Mouse (Mus musculus) heart, adult 2 months (tissue): ENCODE measurements at regions not wholly inside any gene's neighbourhood (a gene's known extent, or its start where the extent isn't known, plus 50 kb on each side); places are given as distances from the start of the nearest gene placed in this dataset.
A peak's percentile ranks its signal among the peaks of the same experiment; 100 is the strongest.

Source experiments
- DNase-seq, 2 experiments: peaks; one replicate each; pipeline ENCODE4 v3.0.0; 2021
- H3K27ac ChIP-seq: fragments of 200-600 bp; 2 replicates; pipeline ENCODE4 v1.8.1; 2022
- H3K27me3 ChIP-seq: fragments of 200-500 bp; 2 replicates; pipeline ENCODE4 v1.6.1; 2012; ENCODE audit warnings: mild to moderate bottlenecking, low read length, inconsistent platforms, mixed read lengths; ENCODE audit not compliant: control insufficient read depth, insufficient read depth
- H3K36me3 ChIP-seq: fragments of 200-500 bp; 2 replicates; pipeline ENCODE4 v1.6.1; 2012; ENCODE audit warnings: low read length, inconsistent platforms; ENCODE audit not compliant: control insufficient read depth, insufficient read depth
- H3K4me1 ChIP-seq: fragments of 200-500 bp; 2 replicates; pipeline ENCODE4 v1.6.1; 2011; ENCODE audit warnings: low read length; ENCODE audit not compliant: control insufficient read depth, insufficient read depth
- H3K4me3 ChIP-seq: fragments of 200-600 bp; 2 replicates; pipeline ENCODE4 v1.8.1; 2022
- H3K79me2 ChIP-seq: fragments of 200-500 bp; replicated peaks from 2 replicates; pipeline ENCODE4 v1.6.1; 2012; ENCODE audit warnings: mild to moderate bottlenecking, inconsistent platforms, low read length, moderate library complexity, mixed read lengths; ENCODE audit not compliant: control insufficient read depth, insufficient read depth
- H3K9ac ChIP-seq: fragments of 200-500 bp; 2 replicates; pipeline ENCODE4 v1.6.1; 2012; ENCODE audit warnings: low read depth, mild to moderate bottlenecking, control low read depth, inconsistent platforms, low read length, mixed read lengths
- CTCF ChIP-seq: fragments of 200-600 bp; IDR thresholded peaks from 2 replicates; pipeline ENCODE4 v1.8.1; 2022; ENCODE audit warnings: antibody characterized with exemption, mild to moderate bottlenecking, moderate library complexity
- EP300 ChIP-seq: fragments of 200-500 bp; IDR thresholded peaks from 2 replicates; pipeline ENCODE4 v1.6.1; 2011; ENCODE audit warnings: low read depth, low read length, control low read depth; ENCODE audit not compliant: insufficient read depth
- POLR2A ChIP-seq: fragments of 200-500 bp; IDR thresholded peaks from 2 replicates; pipeline ENCODE4 v1.6.1; 2011; ENCODE audit warnings: mild to moderate bottlenecking, low read depth, low read length, control low read depth; ENCODE audit not compliant: insufficient read depth
- WGBS: fragments of 180-500 bp; shearing (Covaris S2); methylation state at CpG from one replicate; pipeline ENCODE4 v1.1.7; 2018; 5-methylcytosine and 5-hydroxymethylcytosine counted together
- intact Hi-C: fragments of 180-260 bp; cut with DNase I; formaldehyde crosslinking; loops from one replicate; pipeline ENCODE4 v1.15.1; 2025

DNA sequence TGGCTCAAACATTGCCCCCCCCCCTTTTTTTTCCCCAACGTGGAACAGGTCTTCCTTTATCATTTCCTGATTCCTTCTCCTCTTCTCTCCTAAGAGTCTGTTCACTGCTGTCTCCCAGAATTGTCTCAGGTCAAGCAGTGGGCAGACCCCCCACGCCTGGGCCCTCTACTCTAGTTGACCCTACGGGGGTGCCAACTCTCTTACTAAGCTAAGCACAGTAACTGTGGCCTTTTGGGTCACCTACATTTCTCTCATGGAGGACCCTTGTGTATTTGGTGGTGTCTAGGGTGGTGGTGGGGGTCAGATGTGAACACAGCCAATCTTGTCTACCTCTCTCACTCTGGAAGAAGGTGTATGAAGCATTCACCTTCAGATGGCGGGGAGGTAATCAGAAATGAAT, 64.8 kb upstream of the Elk3 start:
- Histone ChIP-seq H3K79me2 (no peaks in the 10 kb centered on the region), H3K27ac (peak overlapping the region; percentile 94), H3K9ac (no peak overlapping the region), H3K4me3 (no peak overlapping the region), H3K36me3 (no peaks in the 10 kb centered on the region), H3K4me1 (peaks cover 15% of the 10 kb centered on the region), H3K27me3 (no peaks in the 10 kb centered on the region)
- TF ChIP-seq POLR2A (no peak), CTCF (no peak), EP300 (no peak)
- DNase-seq: peak in 1 of 2 experiments; percentile 34
- 48% methylated on average over 4 of the region's 4 CpGs for WGBS
- intact Hi-C loops: loop anchor here (1.0 to 2.0 kb wide), 6 partner anchors 15 to 81 kb away; partner anchors contain the start of gene Elk3

- TF ChIP-seq EP300: peak; percentile 84; the same call in 1 of the 2 replicates
- TF ChIP-seq POLR2A: no peak
- H3K9ac ChIP-seq: peak overlapping the region; percentile 8; the same call in 1 of the 2 replicates
- no peak overlapping the region for H3K4me3 ChIP-seq
- DNase-seq: peak; percentile 41 to 60
- peak overlapping the region; percentile 94 for H3K27ac ChIP-seq
- peaks cover 15% of the 10 kb centered on the region for H3K4me1 ChIP-seq
- no peaks in the 10 kb centered on the region for H3K36me3 ChIP-seq
- intact Hi-C loops: loop anchor here (1.0 to 2.0 kb wide), 2 partner anchors 14 to 40 kb away; no protein-coding TSS in a partner anchor
- no peaks in the 10 kb centered on the region for H3K27me3 ChIP-seq
- WGBS: 43% methylated on average over 7 of the region's 7 CpGs
- no peaks in the 10 kb centered on the region for H3K79me2 ChIP-seq
Observed at GRCm38 (mm10) chr10:93376457-93376941, 65.6 kb upstream of the Elk3 start.

DNA sequence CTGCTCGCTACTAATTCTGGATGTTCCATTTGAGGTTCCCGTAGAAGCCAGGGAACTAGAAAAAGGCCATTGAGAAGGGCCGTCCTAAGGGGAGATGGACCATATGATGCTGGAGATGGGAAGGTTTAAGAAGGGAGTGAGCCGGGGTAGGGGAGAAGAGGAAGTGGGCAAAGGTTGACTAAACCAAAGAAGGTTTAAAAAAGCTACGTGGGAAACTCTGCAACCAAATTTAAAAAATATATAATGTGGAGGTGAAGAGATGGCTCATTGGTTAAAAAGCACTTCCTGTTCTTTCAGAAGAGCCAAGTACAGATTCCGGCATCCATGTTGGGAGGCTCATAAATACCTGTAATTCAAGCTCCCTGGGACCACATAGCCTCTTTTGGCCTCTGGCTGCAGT, 63.9 kb upstream of the Lta4h start:
- TF ChIP-seq CTCF: no peak
- no peak for TF ChIP-seq POLR2A
- H3K79me2 ChIP-seq: no peaks in the 10 kb centered on the region
- DNase-seq: peak in 1 of 2 experiments; percentile 5
- intact Hi-C loops: no loop called here
- no peak overlapping the region for H3K4me3 ChIP-seq
- no peak overlapping the region for H3K9ac ChIP-seq
- H3K27ac ChIP-seq: no peak overlapping the region
- WGBS: 92% methylated on average over 6 of the region's 6 CpGs
- H3K36me3 ChIP-seq: no peaks in the 10 kb centered on the region
- peaks cover 6% of the 10 kb centered on the region for H3K4me1 ChIP-seq
- no peaks in the 10 kb centered on the region for H3K27me3 ChIP-seq

DNA sequence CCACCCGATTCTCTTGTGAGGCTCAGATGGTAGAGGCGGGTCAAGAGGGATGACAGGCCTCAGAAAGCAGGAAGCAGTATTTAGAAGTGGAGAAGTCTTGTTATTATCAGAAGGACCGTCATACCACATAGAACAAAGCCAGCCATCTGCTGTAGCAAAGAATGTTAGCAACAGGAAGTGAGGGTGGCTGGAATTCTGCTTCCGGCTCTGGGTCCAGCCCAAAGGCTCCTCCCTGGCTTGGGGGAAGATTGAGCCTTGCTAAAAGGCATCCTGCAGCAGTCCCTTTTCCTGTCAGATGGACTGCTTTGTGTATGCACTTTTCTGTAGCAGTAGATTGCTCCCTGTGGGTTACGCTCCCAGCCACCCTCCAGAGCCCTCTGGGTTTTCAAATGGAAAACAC, 61.9 kb upstream of the Lta4h start:
- intact Hi-C loops: loop anchor here (2.0 kb wide), 1 partner anchor 14 kb away; no protein-coding TSS in a partner anchor
- Histone ChIP-seq H3K36me3 (no peaks in the 10 kb centered on the region), H3K4me3 (no peak overlapping the region), H3K9ac (no peak overlapping the region), H3K4me1 (peaks cover 6% of the 10 kb centered on the region), H3K27me3 (no peaks in the 10 kb centered on the region), H3K79me2 (no peaks in the 10 kb centered on the region), H3K27ac (peak overlapping the region; percentile 10)
- WGBS: 31% methylated on average over 5 of the region's 5 CpGs
- peak; percentile 37 to 45 for DNase-seq
- no peak for TF ChIP-seq CTCF
- TF ChIP-seq POLR2A: no peak
- no peak for TF ChIP-seq EP300

DNA sequence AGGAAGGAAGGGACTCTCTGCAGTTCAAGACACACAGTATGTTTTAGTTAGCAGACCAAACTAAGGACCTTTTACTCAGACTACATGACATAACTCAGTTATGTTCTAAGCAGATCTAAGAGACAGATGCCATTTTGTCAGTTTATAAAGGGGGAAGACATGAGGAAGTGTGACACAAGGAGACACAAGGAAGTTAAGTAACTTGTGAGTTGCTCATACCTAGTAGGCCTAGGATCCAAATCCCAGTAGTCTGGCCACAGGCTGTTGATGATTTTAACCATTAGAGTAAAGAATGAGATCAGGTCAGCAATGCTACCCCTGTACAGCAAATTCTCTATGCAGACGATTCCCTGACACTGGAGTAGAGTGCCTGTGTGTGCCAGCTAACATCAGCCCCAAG, 59.3 kb upstream of the Lta4h start:
- Histone ChIP-seq H3K79me2 (no peaks in the 10 kb centered on the region), H3K36me3 (no peaks in the 10 kb centered on the region), H3K27me3 (no peaks in the 10 kb centered on the region), H3K4me3 (no peak overlapping the region), H3K4me1 (peaks cover 6% of the 10 kb centered on the region), H3K27ac (no peak overlapping the region), H3K9ac (no peak overlapping the region)
- 97% methylated on average over 1 of the region's 1 CpGs for WGBS
- intact Hi-C loops: no loop called here
- no peak for TF ChIP-seq POLR2A
- TF ChIP-seq CTCF: no peak
- TF ChIP-seq EP300: no peak
- DNase-seq: no peak

- Histone ChIP-seq H3K9ac (no peak overlapping the region), H3K27ac (no peak overlapping the region), H3K79me2 (no peaks in the 10 kb centered on the region), H3K27me3 (no peaks in the 10 kb centered on the region), H3K4me3 (no peak overlapping the region), H3K36me3 (no peaks in the 10 kb centered on the region), H3K4me1 (peaks cover 2% of the 10 kb centered on the region; the same call in 1 of the 2 replicates)
- no peak for DNase-seq
- WGBS: 90% methylated on average over 5 of the region's 5 CpGs
- no peak for TF ChIP-seq EP300
- no peak for TF ChIP-seq CTCF
- no peak for TF ChIP-seq POLR2A
- intact Hi-C loops: no loop called here
Observed at GRCm38 (mm10) chr10:93397711-93398110, 55.5 kb upstream of the Lta4h start.
